11 mouse cellular contexts compared by ENCODE assay signal in the genomic region with DNA sequence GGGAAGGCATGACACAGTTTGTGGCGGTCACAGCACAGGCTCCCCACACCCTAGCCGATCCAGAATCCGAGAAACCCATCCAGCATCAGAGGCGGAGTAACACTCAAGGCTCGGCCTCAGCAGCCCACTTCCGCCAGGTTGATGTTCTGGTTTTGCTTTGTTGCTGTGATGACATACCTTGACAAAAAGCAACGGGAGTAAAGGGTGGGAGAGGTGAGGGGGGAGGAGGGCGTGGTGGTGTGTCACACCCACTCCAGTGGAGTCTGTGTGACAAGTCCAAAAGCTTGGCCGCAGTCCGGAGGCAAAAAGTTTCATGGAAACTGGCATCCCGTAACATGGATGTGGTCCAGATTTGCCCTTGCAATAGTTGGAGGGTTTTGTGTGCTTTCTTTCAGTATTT.
"Had no signal": no experiment of that assay in that cellular context is flagged by ENCODE, and none has a peak within 500 bp of the region (broad histone marks: within the 10 kb centered on the region; RNA-seq: fewer than 3 reads in every experiment).

No protein-coding gene starts in this region.

- H3K36me3 ChIP-seq: liver, embryonic 13.5 days had no signal

- H3K27me3 ChIP-seq: liver, embryonic 13.5 days had no signal

- H3K9ac ChIP-seq: liver, embryonic 13.5 days had no signal

- H3K4me2 ChIP-seq: liver, embryonic 13.5 days; midbrain, embryonic 11.5 days had no signal

- H3K4me1 ChIP-seq: liver, embryonic 13.5 days had no signal

- H3K9me3 ChIP-seq: liver, embryonic 13.5 days had no signal

- DNase-seq: kidney, postnatal 25 days; layer of hippocampus, adult 9-11 months; liver, embryonic 13.5 days; lung, adult 2 months; lung, postnatal 14 days; lung, postnatal 4 days; midbrain, embryonic 14.5 days; thymus, adult 18-20 months; thymus, postnatal 4 days had no signal

- H3K27ac ChIP-seq: layer of hippocampus, adult 2 months; liver, embryonic 13.5 days had no signal

- H3K4me3 ChIP-seq: layer of hippocampus, adult 2 months; liver, embryonic 13.5 days had no signal
